27 mouse cellular contexts compared by ENCODE assay signal in the genomic region with DNA sequence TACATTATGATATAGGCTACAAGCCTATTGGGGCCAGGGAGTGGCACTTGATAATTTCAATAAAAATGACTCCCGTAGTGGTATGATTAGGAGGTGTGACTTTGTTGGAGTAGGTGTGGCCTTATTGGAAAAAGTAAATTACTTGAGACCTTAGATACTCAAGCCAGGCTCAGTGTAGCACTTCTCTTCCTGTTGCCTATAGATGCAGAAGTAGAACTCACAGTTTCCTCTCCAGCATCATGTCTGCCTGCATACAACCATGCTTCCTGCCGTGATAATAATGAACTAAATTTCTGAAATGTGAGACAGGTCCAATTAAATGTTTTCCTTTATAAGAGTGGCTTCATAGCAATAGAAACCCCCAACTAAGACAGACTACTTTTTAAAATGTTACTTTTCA. TPM values are rescaled to one million over a fixed set of nuclear protein-coding genes. Genes with fewer than 3 reads are reported as not detected.
DNase-seq lines count a peak whose midpoint lies in the region; ATAC-seq and TF ChIP-seq lines count a peak whose summit lies in the region.
"Had no signal": no experiment of that assay in that cellular context is flagged by ENCODE, and none has a peak within 500 bp of the region (broad histone marks: within the 10 kb centered on the region; RNA-seq: fewer than 3 reads in every experiment).

No protein-coding gene starts in this region.

- H3K27me3 ChIP-seq in MEL (ENCODE audit: control insufficient read depth in 1 of 2, insufficient read depth in 2 of 2, low read length in 2 of 2), result no peaks in the 10 kb centered on the region
- H3K27me3 ChIP-seq in forebrain, embryonic 13.5 days, result no peaks in the 10 kb centered on the region
- H3K27me3 ChIP-seq: CH12.LX; embryonic facial prominence, embryonic 13.5 days; embryonic facial prominence, embryonic 15.5 days; forebrain, embryonic 12.5 days; forebrain, embryonic 15.5 days had no signal

- H3K79me2 ChIP-seq in MEL (ENCODE audit: control insufficient read depth, insufficient read depth, low read length, poor library complexity), result no peaks in the 10 kb centered on the region

- intact Hi-C loops in gastrocnemius, postnatal 36 days (cut with DNase I), result no loop called here

- no peak for TF ChIP-seq CTCF in MEL (IDR thresholded peaks at IDR 0.05 in 2 of 3, conservative IDR thresholded peaks at IDR 0.05 in 1 of 3; ENCODE audit: control insufficient read depth in 1 of 3, insufficient read depth in 1 of 3, low read depth in 2 of 3, low read length in 3 of 3, poor library complexity in 1 of 3, severe bottlenecking in 1 of 3)

- peak; percentile 17 for DNase-seq in CD4-positive, CD25-positive, alpha-beta regulatory T cell, adult 2 months (ENCODE audit: low read depth, low spot score)
- peak; percentile 7 for DNase-seq in MEL (ENCODE audit: low read depth, low spot score)
- DNase-seq in naive thymus-derived CD4-positive, alpha-beta T cell, adult 2 months (ENCODE audit: low read depth), result peak; percentile 4
- no peak for DNase-seq in gastrocnemius, postnatal 36 days
- no peak for DNase-seq in kidney, adult 18-20 months
- DNase-seq: adrenal gland, adult 2 months; adrenal gland, postnatal 10 days; adrenal gland, postnatal 25 days; cerebellum, adult 11 months; cerebellum, adult 18-20 months; cerebellum, adult 8-10 months; cerebellum, adult 9-11 months; cerebellum, postnatal 14 days; cerebellum, postnatal 36 days; embryo, embryonic 11 days; forebrain, postnatal 0 days had no signal

- no peak for TF ChIP-seq EP300 in MEL (IDR thresholded peaks at IDR 0.05; ENCODE audit: low read depth in 1 of 2, low read length in 2 of 2)

- no peak for TF ChIP-seq RAD21 in MEL (IDR thresholded peaks at IDR 0.05; ENCODE audit: low read depth, low read length)

- 92% methylated on average over 2 of the region's 2 CpGs for WGBS in forebrain, embryonic 13.5 days

- ATAC-seq in forebrain, embryonic 13.5 days, result no peak
- ATAC-seq: forebrain, embryonic 15.5 days; forebrain, postnatal 0 days had no signal

- peaks cover 0 to 2% of the 10 kb centered on the region in 2 experiments; a peak in 1 of 4 replicates for H3K36me3 ChIP-seq in MEL (ENCODE audit: control insufficient read depth in 1 of 2, insufficient read depth in 2 of 2, low read length in 2 of 2)
- no peaks in the 10 kb centered on the region for H3K36me3 ChIP-seq in forebrain, embryonic 13.5 days (ENCODE audit: poor library complexity, severe bottlenecking)
- H3K36me3 ChIP-seq: embryonic facial prominence, embryonic 13.5 days; embryonic facial prominence, embryonic 15.5 days; forebrain, embryonic 10.5 days; forebrain, embryonic 12.5 days; forebrain, embryonic 15.5 days; G1E had no signal

- no peaks in the 10 kb centered on the region for H3K9me3 ChIP-seq in MEL (replicated peaks; ENCODE audit: insufficient read depth, low read length)
- H3K9me3 ChIP-seq in forebrain, embryonic 13.5 days (replicated peaks), result no peaks in the 10 kb centered on the region
- H3K9me3 ChIP-seq: embryonic facial prominence, embryonic 13.5 days; embryonic facial prominence, embryonic 15.5 days; forebrain, embryonic 10.5 days; forebrain, embryonic 12.5 days; forebrain, embryonic 15.5 days; G1E had no signal

- H3K27ac ChIP-seq in MEL (ENCODE audit: control insufficient read depth, low read depth, low read length), result no peak overlapping the region
- no peak overlapping the region for H3K27ac ChIP-seq in forebrain, embryonic 13.5 days
- H3K27ac ChIP-seq: embryonic facial prominence, embryonic 13.5 days; embryonic facial prominence, embryonic 15.5 days; forebrain, embryonic 10.5 days; forebrain, embryonic 12.5 days; forebrain, embryonic 15.5 days had no signal

- H3K9ac ChIP-seq in MEL (ENCODE audit: control insufficient read depth, low read depth, low read length, poor library complexity, severe bottlenecking), result no peak overlapping the region
- no peak overlapping the region for H3K9ac ChIP-seq in forebrain, embryonic 13.5 days
- H3K9ac ChIP-seq: embryonic facial prominence, embryonic 13.5 days; embryonic facial prominence, embryonic 15.5 days; forebrain, embryonic 12.5 days; forebrain, embryonic 15.5 days; forebrain, postnatal 0 days had no signal

- TF ChIP-seq POLR2A in MEL (IDR thresholded peaks at IDR 0.05; ENCODE audit: control insufficient read depth in 1 of 2, insufficient read depth in 1 of 2, low read depth in 1 of 2, low read length in 2 of 2, poor library complexity in 1 of 2), result no peak

- no peak overlapping the region for H3K4me3 ChIP-seq in MEL (ENCODE audit: control insufficient read depth in 1 of 2, insufficient read depth in 1 of 2, low read depth in 2 of 2, low read length in 2 of 2)
- no peak overlapping the region for H3K4me3 ChIP-seq in forebrain, embryonic 13.5 days
- H3K4me3 ChIP-seq: embryonic facial prominence, embryonic 13.5 days; embryonic facial prominence, embryonic 15.5 days; erythroblast, embryonic 14.5 days; forebrain, embryonic 10.5 days; forebrain, embryonic 12.5 days; forebrain, embryonic 15.5 days had no signal

- peaks cover 0 to 3% of the 10 kb centered on the region in 2 experiments; a peak in 1 of 4 replicates for H3K4me1 ChIP-seq in MEL (ENCODE audit: control insufficient read depth in 1 of 2, insufficient read depth in 2 of 2, low read length in 2 of 2)
- H3K4me1 ChIP-seq in forebrain, embryonic 13.5 days, result no peaks in the 10 kb centered on the region
- H3K4me1 ChIP-seq: embryonic facial prominence, embryonic 13.5 days; embryonic facial prominence, embryonic 15.5 days; forebrain, embryonic 10.5 days; forebrain, embryonic 12.5 days; forebrain, embryonic 15.5 days had no signal

- H3K4me2 ChIP-seq in forebrain, embryonic 13.5 days, result no peak overlapping the region
- H3K4me2 ChIP-seq: embryonic facial prominence, embryonic 13.5 days; embryonic facial prominence, embryonic 15.5 days; forebrain, embryonic 12.5 days; forebrain, embryonic 15.5 days had no signal

TF ChIP-seq in MEL, 35 proteins besides CTCF, POLR2A, EP300 and RAD21:
- TF ChIP-seq MYC (IDR thresholded peaks at IDR 0.05; ENCODE audit: low read depth, low read length), result no peak
- no peak for TF ChIP-seq TCF12 (IDR thresholded peaks at IDR 0.05; ENCODE audit: low read depth, low read length)
- no peak for TF ChIP-seq MYB (IDR thresholded peaks at IDR 0.05; ENCODE audit: low read depth, low read length)
- TF ChIP-seq TAL1 (IDR thresholded peaks at IDR 0.05; ENCODE audit: low read length), result no peak
- TF ChIP-seq KAT2A (conservative IDR thresholded peaks at IDR 0.05; ENCODE audit: low read depth, low read length), result no peak
- no peak for TF ChIP-seq ELF1 (IDR thresholded peaks at IDR 0.05; ENCODE audit: low read depth, low read length)
- TF ChIP-seq SMC3 (IDR thresholded peaks at IDR 0.05; ENCODE audit: low read depth, low read length), result no peak
- TF ChIP-seq USF2 (IDR thresholded peaks at IDR 0.05; ENCODE audit: borderline replicate concordance in 1 of 2, insufficient read depth in 1 of 2, low read depth in 1 of 2, low read length in 2 of 2), result no peak
- no peak for TF ChIP-seq MAX (IDR thresholded peaks at IDR 0.05; ENCODE audit: low read length)
- TF ChIP-seq CHD1 (IDR thresholded peaks at IDR 0.05; ENCODE audit: low read depth, low read length), result no peak
- TF ChIP-seq GATA1 (IDR thresholded peaks at IDR 0.05; ENCODE audit: low read depth, low read length), result no peak
- no peak for TF ChIP-seq E2F4 (IDR thresholded peaks at IDR 0.05; ENCODE audit: borderline replicate concordance, low read depth, low read length)

RNA-seq across cellular contexts. Expression of gene P2ry10, which starts 45.9 kb away (rescaled TPM):
- total RNA-seq in MEL (2012; rRNA removed), result not detected in 2 replicates
- polyA plus RNA-seq in MEL (2012; ENCODE audit: insufficient read depth in 1 of 2, insufficient read length in 2 of 2, low read depth in 1 of 2, low replicate concordance in 2 of 2, missing spikeins in 1 of 2), result not detected
- under 1 TPM in 1 of 2 experiments, not detected in 1; 0.36 TPM for total RNA-seq in gastrocnemius, postnatal 36 days (2021)
- not detected in 2 replicates for polyA plus RNA-seq in forebrain, embryonic 13.5 days (2015; fragmentation: Nextera tagmentation; extraction: Ambion mirVana)
- total RNA-seq: adrenal gland, postnatal 25 days had no signal
- polyA plus RNA-seq: adrenal gland, adult 2 months; brain, embryonic 14.5 days; embryonic facial prominence, embryonic 11.5 days; erythroblast, embryonic 14.5 days; forebrain, embryonic 10.5 days; forebrain, embryonic 15.5 days; forebrain, postnatal 0 days had no signal

Comparison
In these comparisons a context has a peak if more than half of its experiments do, and no peak if none do; other contexts are left out.
1. DNase-seq: peak in CD4-positive, CD25-positive, alpha-beta regulatory T cell, adult 2 months (single experiment), MEL (single experiment) and naive thymus-derived CD4-positive, alpha-beta T cell, adult 2 months (single experiment); none in gastrocnemius, postnatal 36 days (0 of 2) and kidney, adult 18-20 months (single experiment).